Mouse (Mus musculus) CH12.LX (cell line): Measurements from ENCODE around the gene Cdk2ap2. TPM values are rescaled to one million over a fixed set of nuclear protein-coding genes. Genes with fewer than 3 reads are reported as not detected.

Source experiments
- DNase-seq: peaks from one replicate; pipeline ENCODE4 v3.0.0-alpha.2; 2013; ENCODE audit errors: extremely low read depth
- H3K27ac ChIP-seq: 2 replicates; pipeline ENCODE4 v1.5.1; 2012; ENCODE audit warnings: low read depth, mild to moderate bottlenecking, control low read depth, moderate library complexity; ENCODE audit not compliant: insufficient read depth
- H3K27me3 ChIP-seq: replicated peaks from 2 replicates; pipeline ENCODE3; 2012; ENCODE audit warnings: inconsistent platforms
- H3K36me3 ChIP-seq, 2 experiments: replicated peaks in 1 of 2; 2 replicates each; pipeline versions ENCODE3 to v1.6.1; 2012; ENCODE audit warnings: inconsistent platforms in 1 of 2, low read length in 1 of 2, mild to moderate bottlenecking in 1 of 2, mixed read lengths in 1 of 2, moderate library complexity in 1 of 2; ENCODE audit not compliant: control insufficient read depth in 1 of 2, insufficient read depth in 1 of 2
- H3K4me1 ChIP-seq, 2 experiments: 2 replicates each; pipeline ENCODE4 v1.6.1; 2012; ENCODE audit warnings: inconsistent platforms in 1 of 2, moderate library complexity in 1 of 2; ENCODE audit not compliant: insufficient read depth in 2 of 2, control insufficient read depth in 1 of 2
- H3K4me2 ChIP-seq: 2 replicates; pipeline ENCODE4 v1.6.1; 2012; ENCODE audit warnings: low read depth, mild to moderate bottlenecking, control low read depth; ENCODE audit not compliant: poor library complexity, insufficient read depth, severe bottlenecking
- H3K4me3 ChIP-seq, 3 experiments: fragments of 150-350 bp in 1 of 3; sonication (generic) in 1 of 3; replicated peaks in 1 of 3; 2 replicates each; pipeline versions ENCODE3 to v1.5.1; 2011 to 2012; ENCODE audit warnings: low read depth in 2 of 3, low read length in 2 of 3, mild to moderate bottlenecking in 2 of 3, moderate library complexity in 2 of 3, control low read depth in 1 of 3, improper control_type of control experiment in 1 of 3, inconsistent platforms in 1 of 3, mixed read lengths in 1 of 3; ENCODE audit not compliant: poor library complexity in 1 of 3
- H3K79me2 ChIP-seq: replicated peaks from 2 replicates; pipeline ENCODE4 v1.6.1; 2012; ENCODE audit warnings: mild to moderate bottlenecking, moderate library complexity; ENCODE audit not compliant: control insufficient read depth, poor library complexity, insufficient read depth, severe bottlenecking; ENCODE audit errors: extremely low read depth
- H3K9ac ChIP-seq: 2 replicates; pipeline ENCODE4 v1.6.1; 2012; ENCODE audit warnings: low read depth, mild to moderate bottlenecking, control low read depth, moderate library complexity; ENCODE audit not compliant: insufficient read depth
- H3K9me3 ChIP-seq: replicated peaks from 2 replicates; pipeline ENCODE3; 2012; ENCODE audit warnings: low read length, inconsistent platforms, mixed read lengths
- CHD2 ChIP-seq: IDR thresholded peaks from 2 replicates; pipeline ENCODE4 v1.6.1; 2011; ENCODE audit warnings: low read length, improper control_type of control experiment
- IRF4 ChIP-seq: IDR thresholded peaks from 2 replicates; pipeline ENCODE4 v1.6.1; 2014; ENCODE audit warnings: low read depth, mild to moderate bottlenecking, inconsistent platforms, low read length, improper control_type of control experiment
- MAX ChIP-seq: IDR thresholded peaks from 2 replicates; pipeline ENCODE4 v1.6.1; 2011; ENCODE audit warnings: low read length, improper control_type of control experiment
- MEF2A ChIP-seq: IDR thresholded peaks from 2 replicates; pipeline ENCODE4 v1.6.1; 2014; ENCODE audit warnings: low read depth, mild to moderate bottlenecking, inconsistent platforms, low read length, improper control_type of control experiment, borderline replicate concordance
- NRF1 ChIP-seq: IDR thresholded peaks from 2 replicates; pipeline ENCODE4 v1.6.1; 2014; ENCODE audit warnings: low read depth, mild to moderate bottlenecking, inconsistent platforms, low read length, improper control_type of control experiment, moderate library complexity
- PAX5 ChIP-seq: IDR thresholded peaks from 2 replicates; pipeline ENCODE4 v1.6.1; 2012; ENCODE audit warnings: low read length, inconsistent platforms, mixed read lengths
- POLR2A ChIP-seq: IDR thresholded peaks from 2 replicates; pipeline ENCODE4 v1.6.1; 2011; ENCODE audit warnings: low read depth, mild to moderate bottlenecking, improper control_type of control experiment, low read length
- POLR2AphosphoS2 ChIP-seq: IDR thresholded peaks from 2 replicates; pipeline ENCODE4 v1.6.1; 2011; ENCODE audit warnings: low read depth, low read length, improper control_type of control experiment
- RCOR1 ChIP-seq: conservative IDR thresholded peaks from 2 replicates; pipeline ENCODE4 v1.6.1; 2012; ENCODE audit warnings: low read depth, mild to moderate bottlenecking, inconsistent platforms, low read length, improper control_type of control experiment
- SMC3 ChIP-seq: IDR thresholded peaks from 2 replicates; pipeline ENCODE4 v1.6.1; 2011; ENCODE audit warnings: low read depth, low read length, improper control_type of control experiment
- TBP ChIP-seq: conservative IDR thresholded peaks from 2 replicates; pipeline ENCODE4 v1.6.1; 2011; ENCODE audit warnings: low read depth, low read length, improper control_type of control experiment
- UBTF ChIP-seq: IDR thresholded peaks from 2 replicates; pipeline ENCODE4 v1.6.1; 2012; ENCODE audit warnings: low read depth, mild to moderate bottlenecking, inconsistent platforms, low read length, improper control_type of control experiment, moderate library complexity
- USF1 ChIP-seq: IDR thresholded peaks from 2 replicates; pipeline ENCODE4 v1.6.1; 2014; ENCODE audit warnings: low read depth, mild to moderate bottlenecking, inconsistent platforms, low read length, improper control_type of control experiment
- USF2 ChIP-seq: conservative IDR thresholded peaks from 2 replicates; pipeline ENCODE4 v1.6.1; 2011; ENCODE audit warnings: low read depth, low read length, improper control_type of control experiment
- ZC3H11A ChIP-seq: IDR thresholded peaks from 2 replicates; pipeline ENCODE4 v1.6.1; 2012; ENCODE audit warnings: low read depth, mild to moderate bottlenecking, inconsistent platforms, low read length, improper control_type of control experiment
- ZKSCAN1 ChIP-seq: IDR thresholded peaks from 2 replicates; pipeline ENCODE4 v1.6.1; 2012; ENCODE audit warnings: low read depth, inconsistent platforms, low read length, improper control_type of control experiment, borderline replicate concordance
- ZNF384 ChIP-seq: IDR thresholded peaks from 2 replicates; pipeline ENCODE4 v1.6.1; 2012; ENCODE audit warnings: low read depth, low read length, improper control_type of control experiment, inconsistent platforms
- dilution Hi-C: fragments of 300-500 bp; cut with MboI; formaldehyde crosslinking; loops from 2 replicates; pipeline ENCODE4 v1.14.3; 2020; ENCODE audit warnings: low sequenced_read_pairs; ENCODE audit not compliant: extremely low pct_unique_long_range_greater_than_20kb, extremely low pct_ligation_motif_present
- in situ Hi-C: fragments of 300-500 bp; cut with MboI; formaldehyde crosslinking; loops from 3 replicates; pipeline ENCODE4 v1.14.3; 2019; ENCODE audit warnings: low sequenced_read_pairs, low pct_ligation_motif_present, low pct_unique_long_range_greater_than_20kb, mixed read lengths
- polyA plus RNA-seq: library from polyadenylated mRNA; unstranded; fragments of >175 nt; gene quantifications from 2 replicates; pipeline ENCODE4 v1.2.1, GENCODE M21; 2012; ENCODE audit warnings: low read depth; ENCODE audit not compliant: insufficient read length
- total RNA-seq, 2 experiments: library from RNA; depleted of rRNA; stranded (reverse); fragments of 300-350 nt in 1 of 2; fragments of >200 nt in 1 of 2; gene quantifications; 2 replicates each; pipeline ENCODE4 v1.2.3; 2012 to 2014

Gene Cdk2ap2
- total and polyA plus RNA-seq, 3 experiments = 63.4 to 69.5 (median 67.1) TPM

GRCm38 (mm10) chr19:4103792-4104191 lies 6.8 kb downstream of the Cdk2ap2 start:
- H3K4me2 ChIP-seq = no peak overlapping the region
- no peaks in the 10 kb centered on the region for H3K79me2 ChIP-seq
- H3K27me3 ChIP-seq = no peaks in the 10 kb centered on the region
- peaks cover 13 to 54% of the 10 kb centered on the region in 2 experiments; a peak in 3 of 4 replicates for H3K4me1 ChIP-seq
- DNase-seq = no peak
- H3K9ac ChIP-seq = no peak overlapping the region
- H3K9me3 ChIP-seq = no peaks in the 10 kb centered on the region
- TF ChIP-seq MAX (no peak), MEF2A (no peak), SMC3 (no peak), UBTF (no peak), TBP (no peak), USF2 (no peak), RCOR1 (no peak), POLR2A (no peak), IRF4 (no peak), NRF1 (no peak), POLR2AphosphoS2 (no peak), USF1 (no peak), CHD2 (no peak), ZKSCAN1 (no peak)
- dilution Hi-C loops (no loop called here), in situ Hi-C loops (no loop called here)
- peaks cover 50 to 75% of the 10 kb centered on the region in 2 experiments for H3K36me3 ChIP-seq
- H3K4me3 ChIP-seq = no peak overlapping the region
- H3K27ac ChIP-seq = no peak overlapping the region

GRCm38 (mm10) chr19:4104675-4105194 lies 7.8 kb downstream of the Cdk2ap2 start:
- Histone ChIP-seq H3K9ac (no peak overlapping the region), H3K79me2 (no peaks in the 10 kb centered on the region), H3K27me3 (no peaks in the 10 kb centered on the region), H3K36me3 (peaks cover 56 to 83% of the 10 kb centered on the region in 2 experiments), H3K4me1 (peaks cover 7 to 44% of the 10 kb centered on the region in 2 experiments; a peak in 2 of 4 replicates), H3K27ac (no peak overlapping the region), H3K9me3 (no peaks in the 10 kb centered on the region), H3K4me2 (no peak overlapping the region), H3K4me3 (no peak overlapping the region)
- no peak for TF ChIP-seq ZNF384
- TF ChIP-seq ZC3H11A = no peak
- TF ChIP-seq PAX5 = no peak
- DNase-seq = no peak
- in situ Hi-C loops = no loop called here
- dilution Hi-C loops = no loop called here
